In genomic region chr6:84886551-84886950, GRCm38 (mm10) we compare ENCODE assay signal across 29 mouse cellular contexts.
A peak's percentile ranks its signal among the peaks of the same experiment; 100 is the strongest.
DNase-seq lines count a peak whose midpoint lies in the region; ATAC-seq lines count a peak whose summit lies in the region.
"Had no signal": no experiment of that assay in that cellular context is flagged by ENCODE, and none has a peak within 500 bp of the region (broad histone marks: within the 10 kb centered on the region; RNA-seq: fewer than 3 reads in every experiment).

No protein-coding gene starts in this region.

- no peaks in the 10 kb centered on the region for H3K36me3 ChIP-seq in kidney, embryonic 15.5 days
- no peaks in the 10 kb centered on the region for H3K36me3 ChIP-seq in lung, embryonic 16.5 days (ENCODE audit: control insufficient read depth, insufficient read depth, low read length)
- no peaks in the 10 kb centered on the region for H3K36me3 ChIP-seq in intestine, embryonic 15.5 days
- H3K36me3 ChIP-seq: forebrain, embryonic 12.5 days; G1E; heart, embryonic 10.5 days; heart, embryonic 15.5 days; hindbrain, embryonic 12.5 days; midbrain, embryonic 10.5 days; midbrain, embryonic 15.5 days; neural tube, embryonic 15.5 days had no signal

- H3K9ac ChIP-seq in kidney, embryonic 15.5 days = no peak overlapping the region
- no peak overlapping the region for H3K9ac ChIP-seq in lung, embryonic 16.5 days (ENCODE audit: low read length)
- no peak overlapping the region for H3K9ac ChIP-seq in intestine, embryonic 15.5 days
- H3K9ac ChIP-seq: forebrain, embryonic 12.5 days; forebrain, postnatal 0 days; heart, embryonic 15.5 days; hindbrain, embryonic 12.5 days; midbrain, embryonic 15.5 days; neural tube, embryonic 15.5 days had no signal

- no peak overlapping the region for H3K4me2 ChIP-seq in kidney, embryonic 15.5 days
- H3K4me2 ChIP-seq in lung, embryonic 16.5 days (ENCODE audit: low read depth, low read length) = no peak overlapping the region
- no peak overlapping the region for H3K4me2 ChIP-seq in intestine, embryonic 15.5 days (replicated peaks)
- H3K4me2 ChIP-seq: forebrain, embryonic 12.5 days; heart, embryonic 15.5 days; hindbrain, embryonic 12.5 days; liver, embryonic 11.5 days; midbrain, embryonic 15.5 days; neural tube, embryonic 15.5 days had no signal

- 61% methylated on average over 3 of the region's 3 CpGs for WGBS in kidney, embryonic 15.5 days
- WGBS in lung, embryonic 16.5 days = 15% methylated on average over 3 of the region's 3 CpGs
- WGBS in intestine, embryonic 15.5 days = 20% methylated on average over 3 of the region's 3 CpGs

- H3K9me3 ChIP-seq in kidney, embryonic 15.5 days (replicated peaks) = no peaks in the 10 kb centered on the region
- no peaks in the 10 kb centered on the region for H3K9me3 ChIP-seq in lung, embryonic 16.5 days (ENCODE audit: control insufficient read depth, low read length)
- H3K9me3 ChIP-seq in intestine, embryonic 15.5 days = no peaks in the 10 kb centered on the region
- H3K9me3 ChIP-seq: forebrain, embryonic 12.5 days; G1E; heart, embryonic 10.5 days; heart, embryonic 15.5 days; hindbrain, embryonic 12.5 days; midbrain, embryonic 10.5 days; midbrain, embryonic 15.5 days; neural tube, embryonic 15.5 days had no signal

- H3K27ac ChIP-seq in kidney, embryonic 15.5 days = no peak overlapping the region
- no peak overlapping the region for H3K27ac ChIP-seq in lung, embryonic 16.5 days (ENCODE audit: low read length)
- H3K27ac ChIP-seq in intestine, embryonic 15.5 days = no peak overlapping the region
- H3K27ac ChIP-seq: forebrain, embryonic 12.5 days; heart, embryonic 10.5 days; heart, embryonic 15.5 days; hindbrain, embryonic 12.5 days; hindbrain, postnatal 0 days; kidney, postnatal 0 days; midbrain, embryonic 10.5 days; midbrain, embryonic 15.5 days; neural tube, embryonic 15.5 days had no signal

- H3K4me3 ChIP-seq in kidney, embryonic 15.5 days (replicated peaks) = no peak overlapping the region
- no peak overlapping the region for H3K4me3 ChIP-seq in lung, embryonic 16.5 days (ENCODE audit: low read length)
- H3K4me3 ChIP-seq in intestine, embryonic 15.5 days (replicated peaks) = no peak overlapping the region
- H3K4me3 ChIP-seq: erythroblast, embryonic 14.5 days; forebrain, embryonic 12.5 days; heart, embryonic 10.5 days; heart, embryonic 15.5 days; hindbrain, embryonic 12.5 days; midbrain, embryonic 10.5 days; midbrain, embryonic 15.5 days; neural tube, embryonic 15.5 days had no signal

- DNase-seq in embryo, embryonic 10 days (ENCODE audit: low spot score) = peak; percentile 6
- DNase-seq in embryo, embryonic 11 days = no peak
- DNase-seq in kidney, adult 9 months = peak; percentile 68
- no peak for DNase-seq in lung, postnatal 25 days (ENCODE audit: low spot score)
- no peak for DNase-seq in gastrocnemius, postnatal 25 days
- DNase-seq: adrenal gland, postnatal 10 days; cerebellum, adult 11 months; cerebellum, adult 9-10 months; forebrain, postnatal 0 days; gastrocnemius, postnatal 10 days; heart, postnatal 36 days; retina, postnatal 1 day; right cerebral cortex, postnatal 14 days; thymus, postnatal 14 days had no signal

- ATAC-seq in kidney, embryonic 15.5 days (replicated peaks; ENCODE audit: low FRiP score) = no peak
- peak; percentile 20; the same call in 1 of the 2 replicates for ATAC-seq in lung, embryonic 16.5 days (ENCODE audit: low read depth)
- peak; percentile 89 for ATAC-seq in intestine, embryonic 15.5 days
- ATAC-seq: forebrain, postnatal 0 days; hindbrain, postnatal 0 days; midbrain, embryonic 15.5 days had no signal

- H3K4me1 ChIP-seq in kidney, embryonic 15.5 days = no peaks in the 10 kb centered on the region
- H3K4me1 ChIP-seq in lung, embryonic 16.5 days (replicated peaks; ENCODE audit: control insufficient read depth, insufficient read depth, low read length) = 0 out of 2 replicates have a peak, but pooled peaks cover 3% of the 10 kb centered on the region
- 0 out of 2 replicates have a peak, but pooled peaks cover 9% of the 10 kb centered on the region for H3K4me1 ChIP-seq in intestine, embryonic 15.5 days (replicated peaks)
- H3K4me1 ChIP-seq: forebrain, embryonic 12.5 days; hindbrain, embryonic 12.5 days; midbrain, embryonic 15.5 days; neural tube, embryonic 15.5 days had no signal

- no peaks in the 10 kb centered on the region for H3K27me3 ChIP-seq in kidney, embryonic 15.5 days
- no peaks in the 10 kb centered on the region for H3K27me3 ChIP-seq in lung, embryonic 16.5 days (ENCODE audit: control insufficient read depth, insufficient read depth, low read depth, low read length)
- no peaks in the 10 kb centered on the region for H3K27me3 ChIP-seq in intestine, embryonic 15.5 days (replicated peaks)
- H3K27me3 ChIP-seq: forebrain, embryonic 12.5 days; heart, embryonic 15.5 days; hindbrain, embryonic 12.5 days; midbrain, embryonic 15.5 days; neural tube, embryonic 15.5 days had no signal

Comparison
In these comparisons a context has a peak if more than half of its experiments do, and no peak if none do; other contexts are left out.
1. DNase-seq: peak in embryo, embryonic 10 days (single experiment) and kidney, adult 9 months (single experiment); none in embryo, embryonic 11 days (single experiment), lung, postnatal 25 days (single experiment) and gastrocnemius, postnatal 25 days (single experiment).